Mouse (Mus musculus) MEL (cell line): ENCODE data around the gene Slc25a36.

Experiments used
- CTCF ChIP-seq, 3 experiments: IDR thresholded peaks in 2 of 3; conservative IDR thresholded peaks in 1 of 3; 2 replicates each; pipeline ENCODE4 v1.5.1; 2011 to 2012; ENCODE audit warnings: low read length in 3 of 3, low read depth in 2 of 3, mild to moderate bottlenecking in 2 of 3, improper control_type of control experiment in 1 of 3, inconsistent platforms in 1 of 3, mixed read lengths in 1 of 3, moderate library complexity in 1 of 3; ENCODE audit not compliant: control insufficient read depth in 1 of 3, insufficient read depth in 1 of 3, poor library complexity in 1 of 3, severe bottlenecking in 1 of 3
- GATA1 ChIP-seq: IDR thresholded peaks from 2 replicates; pipeline ENCODE4 v1.6.1; 2011; ENCODE audit warnings: low read depth, low read length, improper control_type of control experiment
- HCFC1 ChIP-seq: IDR thresholded peaks from 2 replicates; pipeline ENCODE4 v1.6.1; 2012; ENCODE audit warnings: low read depth, mild to moderate bottlenecking, inconsistent platforms, low read length, improper control_type of control experiment, moderate library complexity
- POLR2AphosphoS2 ChIP-seq: IDR thresholded peaks from 2 replicates; pipeline ENCODE4 v1.6.1; 2011; ENCODE audit warnings: low read length, improper control_type of control experiment
- ZNF384 ChIP-seq: IDR thresholded peaks from 2 replicates; pipeline ENCODE4 v1.6.1; 2012; ENCODE audit warnings: low read depth, mild to moderate bottlenecking, inconsistent platforms, low read length, improper control_type of control experiment

DNA sequence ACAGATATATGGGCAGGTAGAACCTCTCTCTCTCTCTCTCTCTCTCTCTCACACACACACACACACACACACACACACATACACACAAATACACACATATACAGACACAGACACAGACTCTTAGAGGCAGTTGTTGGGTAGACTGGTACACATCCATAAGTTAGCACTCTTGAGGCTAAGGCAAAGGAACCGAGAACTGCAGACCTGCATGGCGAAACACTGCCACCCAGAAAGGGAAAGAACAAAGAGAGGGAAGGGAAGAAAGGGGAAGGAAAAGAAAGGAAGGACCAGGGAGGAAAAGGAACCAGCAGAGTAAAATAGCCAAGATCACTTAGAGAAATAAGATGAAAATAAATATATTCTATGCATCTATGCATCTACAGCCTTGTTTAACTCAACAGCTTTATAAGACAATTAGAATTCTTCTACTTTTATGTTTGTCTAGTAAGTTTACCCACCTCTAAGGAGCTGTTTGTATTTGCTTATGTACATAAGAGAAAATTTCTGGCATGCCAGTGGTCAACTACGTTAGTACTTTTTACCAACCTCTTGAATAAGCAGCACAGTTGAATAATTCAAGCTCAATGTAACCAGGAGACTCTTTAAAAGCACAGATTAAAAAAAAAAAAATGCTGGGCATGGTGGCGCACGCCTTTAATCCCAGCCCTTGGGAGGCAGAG, 4.3 kb downstream of the Slc25a36 start:
- TF ChIP-seq HCFC1 (no peak), GATA1 (no peak), ZNF384 (no peak), POLR2AphosphoS2 (no peak), CTCF (IDR thresholded peaks at IDR 0.05 in 2 of 3, conservative IDR thresholded peaks at IDR 0.05 in 1 of 3; ENCODE audit: control insufficient read depth in 1 of 3, insufficient read depth in 1 of 3, low read depth in 2 of 3, low read length in 3 of 3, poor library complexity in 1 of 3, severe bottlenecking in 1 of 3) (no peak)
